Mouse (Mus musculus): ENCODE results near the gene Ago1.

Ago1 gene

DNA sequence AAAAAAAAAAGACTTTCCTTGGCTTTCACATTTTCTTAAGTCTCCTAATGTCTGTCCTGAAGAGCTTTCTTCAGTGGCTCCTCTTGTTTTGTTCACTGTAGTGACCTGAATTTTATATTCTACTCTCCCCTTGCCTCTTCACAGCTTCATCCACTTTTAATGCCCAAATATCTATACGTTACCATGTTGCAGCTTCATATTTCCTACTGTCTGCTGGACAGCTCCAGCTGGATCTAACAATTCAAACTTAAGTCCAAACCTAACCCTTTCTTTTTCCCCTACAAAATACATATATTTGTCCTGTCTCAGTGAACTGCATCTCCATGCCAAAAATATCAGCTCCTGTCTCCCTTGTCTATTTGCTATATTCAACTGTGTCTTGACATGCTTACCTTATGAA is 951 bp upstream of the Ago1 start:
- no peak for DNase-seq

DNA sequence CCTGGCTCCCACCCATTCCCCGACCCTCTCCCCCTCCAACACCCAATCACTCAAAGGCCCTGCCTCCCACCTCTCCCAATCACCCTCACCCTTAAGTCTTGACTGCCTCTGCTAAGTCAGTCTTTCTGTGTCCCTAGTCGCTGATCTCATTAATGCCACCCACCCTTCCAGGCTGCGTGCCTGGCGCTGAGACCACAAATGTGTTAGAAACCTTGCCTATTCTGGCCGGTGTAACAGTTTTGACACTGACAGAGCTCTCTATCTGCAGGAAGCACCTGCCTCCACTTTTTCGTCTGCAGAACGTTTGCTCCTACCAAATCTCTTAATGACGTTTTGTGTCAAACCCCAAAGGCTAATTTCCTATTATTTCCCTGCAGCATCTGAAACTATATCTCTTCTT is 542 bp upstream of the Ago1 start:
- DNase-seq, result no peak

DNA sequence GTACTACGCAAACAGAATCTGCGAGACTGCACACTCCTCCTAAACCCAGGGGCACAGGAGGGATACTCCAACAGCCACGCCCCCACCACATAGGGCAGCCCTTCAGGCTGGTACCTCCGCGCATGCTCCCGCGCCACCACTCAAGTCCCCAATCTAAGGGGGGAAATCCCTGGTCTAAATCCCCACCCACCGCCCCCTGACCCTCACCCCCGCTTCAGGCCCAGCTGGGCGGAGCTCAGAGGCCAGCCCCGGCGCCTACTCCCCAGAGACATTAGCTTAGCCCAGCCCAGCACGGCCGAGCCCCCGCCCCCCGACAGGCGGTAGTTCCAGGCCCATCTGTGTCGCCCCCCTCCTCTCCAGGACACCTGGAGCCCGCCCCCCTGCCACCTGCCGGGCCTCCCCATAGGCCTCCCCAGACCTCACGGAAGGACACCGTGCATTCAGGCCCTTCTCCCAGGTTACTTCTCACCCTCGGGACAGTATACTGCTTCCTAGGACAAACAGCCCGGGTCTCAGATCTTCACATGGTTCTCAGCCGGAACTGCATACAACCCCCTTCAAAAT is 580 bp downstream of the Ago1 start:
- DNase-seq, result peak; percentile 66

DNA sequence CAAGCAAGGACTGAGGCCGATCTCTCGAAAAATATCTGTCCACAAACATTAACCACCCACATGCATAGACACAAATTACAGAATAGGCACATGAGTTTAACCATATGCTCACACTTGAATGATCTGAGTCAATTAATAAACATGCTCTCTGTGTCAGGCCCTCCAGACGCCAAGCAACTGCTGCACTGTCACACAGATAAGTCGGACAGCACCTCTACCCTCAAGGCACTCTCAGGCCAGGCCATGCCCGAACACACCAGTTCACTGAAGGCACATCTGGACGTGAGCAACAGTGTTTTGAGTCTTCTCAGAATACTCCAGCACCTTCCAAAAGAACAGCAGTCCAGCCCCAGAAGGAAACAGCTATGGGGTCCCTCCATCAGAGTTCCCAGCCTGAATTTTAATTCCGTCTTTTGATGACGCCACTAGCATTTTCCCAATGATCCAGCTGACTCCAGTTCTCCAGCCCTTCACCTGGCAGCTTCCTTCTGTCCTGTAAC is 2.1 kb downstream of the Ago1 start:
- DNase-seq, result no peak

DNA sequence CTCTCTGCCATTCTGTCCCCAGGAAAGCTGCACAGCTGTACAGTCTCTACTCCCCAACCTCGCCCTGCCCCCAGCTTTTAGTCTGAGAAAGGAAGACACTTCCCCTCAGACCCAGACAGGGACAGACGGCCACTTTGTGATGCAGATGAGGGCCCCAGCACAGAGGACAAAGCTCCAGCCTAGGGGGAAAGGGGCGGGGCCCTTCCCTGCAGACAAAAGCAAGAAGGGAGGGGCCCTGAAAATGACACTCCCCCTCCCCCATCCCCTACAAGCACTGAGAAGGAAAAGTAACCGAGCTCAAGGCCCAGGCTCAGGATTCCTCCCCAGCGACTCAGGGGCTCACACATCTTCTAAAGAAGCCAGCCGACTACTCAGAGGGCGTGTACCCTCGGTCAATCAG is 2.5 kb downstream of the Ago1 start:
- DNase-seq, result no peak

DNA sequence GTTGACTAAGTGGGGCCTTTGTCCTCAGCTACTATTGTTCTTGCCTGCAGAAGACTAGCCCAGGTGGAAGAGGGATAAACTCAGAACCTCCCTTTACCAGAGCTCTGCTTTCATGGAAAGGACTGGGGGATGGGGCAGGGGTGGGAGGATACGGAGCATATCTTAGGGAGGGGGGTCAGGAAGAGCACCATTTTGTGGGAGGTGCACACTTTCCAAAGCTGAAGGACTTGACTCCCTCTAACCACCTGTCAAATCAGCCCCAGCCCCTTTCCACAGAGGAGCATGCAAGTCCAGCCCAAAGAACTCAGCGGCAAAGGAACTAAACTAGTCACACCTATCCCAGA is 3.5 kb downstream of the Ago1 start:
- no peak for DNase-seq

DNA sequence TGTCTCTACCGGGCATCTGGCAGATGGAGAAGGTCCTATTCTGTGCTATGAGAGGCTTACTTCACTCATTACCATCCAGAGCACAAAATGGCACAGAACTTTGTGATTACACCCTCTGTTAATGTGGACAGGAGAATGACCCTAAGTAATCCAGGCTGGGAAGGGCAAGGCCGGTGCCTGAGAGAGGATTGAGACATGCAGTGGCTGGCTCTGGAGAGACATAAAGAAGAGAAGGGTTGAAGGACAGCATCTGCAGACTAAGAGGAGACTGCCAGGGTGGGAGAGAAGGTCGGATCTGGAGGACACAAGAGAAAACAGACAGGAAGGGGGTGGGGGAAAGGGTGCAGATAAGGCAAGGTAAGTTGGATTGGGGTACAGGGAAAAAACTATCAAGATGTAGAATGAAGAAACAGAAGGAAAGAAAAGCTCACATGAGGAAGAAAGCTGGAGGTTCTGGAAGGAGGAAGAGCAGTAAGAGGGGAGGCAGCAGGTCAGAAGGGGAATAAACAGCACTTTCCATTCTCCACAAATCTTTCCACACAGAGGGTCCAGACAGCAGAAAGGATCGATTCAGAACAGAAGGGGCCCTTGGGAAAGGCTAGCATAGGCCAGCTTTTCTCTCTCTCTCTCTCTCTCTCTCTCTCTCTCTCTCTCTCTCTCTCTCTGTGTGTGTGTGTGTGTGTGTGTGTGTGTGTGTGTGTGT is 4.0 kb downstream of the Ago1 start:
- DNase-seq, result no peak

DNA sequence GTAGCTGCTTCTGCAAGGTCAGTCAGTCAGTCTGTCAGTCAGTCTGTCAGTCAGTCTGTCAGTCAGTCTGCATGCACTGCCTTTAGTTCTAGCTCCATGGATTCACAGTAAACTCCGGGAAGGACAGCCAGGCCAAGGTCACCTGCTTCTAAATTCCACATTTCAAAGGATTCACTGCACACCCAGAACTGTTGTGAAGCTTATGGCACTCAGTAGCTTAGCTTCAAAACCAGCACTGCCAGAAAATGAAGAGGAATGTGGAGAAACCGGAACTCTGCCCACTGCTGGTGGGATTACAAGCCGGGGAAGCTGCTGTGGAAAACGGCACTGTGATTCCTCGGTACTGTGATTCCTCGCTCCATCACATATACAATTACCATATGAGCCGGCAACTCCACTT is 12.9 kb downstream of the Ago1 start:
- no peak for DNase-seq

DNA sequence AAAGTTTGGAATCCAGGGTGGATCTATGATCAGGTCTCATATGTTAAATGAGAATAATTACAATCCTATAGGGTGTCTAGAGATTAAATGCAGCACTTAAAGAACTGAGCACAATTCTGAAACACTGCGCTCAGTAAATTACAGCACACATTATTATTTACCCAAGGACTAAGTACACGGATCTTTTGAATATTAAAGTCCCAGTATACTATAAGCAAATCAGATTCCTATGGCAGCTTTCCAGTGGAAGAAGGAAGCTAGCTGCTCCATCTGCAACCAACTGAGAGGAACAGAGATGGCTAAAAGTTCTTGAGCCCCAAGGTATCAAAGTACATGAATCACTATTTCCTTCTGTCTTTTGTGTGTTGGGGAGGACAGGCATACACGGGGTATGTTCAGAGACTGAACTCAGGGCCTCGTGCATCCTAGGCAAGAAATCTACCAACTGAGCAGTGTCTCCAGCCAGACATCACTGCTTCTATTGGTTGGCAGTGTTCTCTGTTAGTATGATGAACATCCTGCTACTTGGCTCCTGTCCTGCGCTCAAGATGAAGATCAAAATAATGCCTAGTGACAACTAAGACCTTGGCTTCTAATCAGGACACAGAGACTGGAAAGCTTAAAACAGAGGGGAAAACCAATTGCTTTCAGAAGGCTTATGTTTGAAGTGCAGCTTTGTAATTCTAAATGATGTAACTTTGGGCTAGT is 13.7 kb downstream of the Ago1 start:
- no peak for DNase-seq

DNA sequence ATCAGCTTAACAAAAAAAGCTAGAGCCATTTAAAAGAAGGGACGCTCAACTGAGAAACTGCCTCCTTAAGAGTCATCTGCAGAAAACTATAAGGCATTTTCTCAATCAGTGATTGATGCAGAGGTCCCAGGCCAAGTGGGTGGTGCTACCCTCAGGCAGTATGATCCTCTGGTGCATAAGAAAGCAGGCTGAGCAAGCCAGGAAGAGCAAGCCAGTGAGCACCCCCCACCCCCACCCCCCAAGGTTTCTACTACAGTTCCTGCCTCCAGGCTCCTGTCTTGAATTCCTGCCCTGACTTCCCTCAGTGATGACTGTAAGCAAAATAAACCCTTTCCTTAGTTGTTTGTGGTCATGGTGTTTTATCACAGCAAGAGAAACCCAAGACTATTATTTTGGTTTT is 18.1 kb downstream of the Ago1 start:
- DNase-seq, result no peak

DNA sequence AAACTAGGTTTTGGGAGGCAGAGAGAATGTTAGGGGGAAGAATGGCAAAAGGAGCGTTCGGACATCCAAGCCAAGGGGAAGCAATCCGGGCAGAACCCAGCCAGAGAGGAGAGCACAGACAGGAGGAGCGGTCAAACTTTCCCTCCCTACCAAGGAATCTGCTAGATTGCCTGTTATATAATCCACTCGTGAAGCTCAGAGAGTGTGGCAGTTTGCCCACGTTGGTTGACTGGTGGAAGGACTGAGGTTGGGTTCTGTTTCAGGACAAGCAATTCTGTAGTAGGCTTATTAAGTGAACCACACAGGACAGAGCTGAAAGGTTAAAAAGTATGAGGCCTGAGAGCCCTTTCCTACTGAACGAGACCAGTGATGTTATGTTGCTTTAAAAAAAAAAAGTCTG is 21.3 kb downstream of the Ago1 start:
- no peak for DNase-seq

DNA sequence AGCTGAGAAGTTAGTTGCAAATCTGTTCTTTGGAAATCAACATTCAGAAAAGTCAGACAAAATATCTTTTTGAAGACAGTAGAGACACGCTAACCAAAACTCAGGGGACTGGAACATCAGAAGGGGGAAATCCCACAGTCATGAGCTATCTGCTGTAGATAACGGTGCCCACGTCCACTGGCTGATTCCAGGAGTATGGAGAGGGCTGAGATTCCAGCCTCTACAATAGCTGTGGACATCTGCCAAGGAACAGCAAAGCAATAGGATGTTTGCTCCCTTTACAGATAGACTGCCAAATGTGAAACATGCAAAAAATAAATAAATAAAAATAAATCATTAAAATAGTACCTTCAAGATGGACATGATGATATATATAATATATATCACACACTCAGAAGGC is 23.9 kb downstream of the Ago1 start:
- no peak for DNase-seq

DNA sequence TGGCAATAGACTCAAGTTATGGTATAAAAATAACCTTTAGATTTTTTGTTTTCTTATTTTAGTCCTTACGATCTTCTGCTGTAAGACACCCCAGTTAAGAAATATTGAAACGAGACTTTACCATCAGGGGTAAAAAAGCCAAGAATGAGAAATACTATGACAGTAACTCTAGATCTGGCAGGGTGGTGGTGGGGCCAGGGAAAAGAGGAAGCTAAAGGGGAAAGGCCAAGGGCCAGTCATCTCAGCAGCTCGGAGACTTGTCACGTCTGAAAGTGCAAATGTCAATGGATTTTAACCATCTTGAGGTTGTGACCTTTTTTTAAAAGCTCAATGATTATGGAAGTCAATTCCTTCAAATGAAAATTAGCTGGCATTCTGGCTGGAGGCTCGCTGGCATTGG is 30.1 kb downstream of the Ago1 start:
- DNase-seq, result no peak

DNA sequence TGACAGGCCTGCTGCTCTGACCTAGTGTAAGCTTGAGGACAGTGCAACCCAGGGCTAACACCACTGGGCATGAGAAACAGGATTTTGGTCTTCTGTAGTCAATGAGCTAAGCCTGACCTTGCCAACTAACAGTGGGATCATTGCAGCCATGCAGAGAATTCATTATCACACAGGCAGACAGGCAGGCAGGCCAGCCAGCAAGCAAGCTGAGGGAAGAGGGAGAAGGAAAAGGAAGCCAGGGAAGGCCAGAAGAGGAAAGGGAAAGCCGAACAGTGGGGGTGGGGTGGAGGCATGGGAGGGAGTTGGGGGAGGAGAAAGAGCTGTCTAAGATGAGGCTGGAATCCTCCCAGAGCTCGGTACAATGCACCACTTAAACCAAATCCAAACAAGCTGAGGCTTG is 32.1 kb downstream of the Ago1 start:
- no peak for DNase-seq

DNA sequence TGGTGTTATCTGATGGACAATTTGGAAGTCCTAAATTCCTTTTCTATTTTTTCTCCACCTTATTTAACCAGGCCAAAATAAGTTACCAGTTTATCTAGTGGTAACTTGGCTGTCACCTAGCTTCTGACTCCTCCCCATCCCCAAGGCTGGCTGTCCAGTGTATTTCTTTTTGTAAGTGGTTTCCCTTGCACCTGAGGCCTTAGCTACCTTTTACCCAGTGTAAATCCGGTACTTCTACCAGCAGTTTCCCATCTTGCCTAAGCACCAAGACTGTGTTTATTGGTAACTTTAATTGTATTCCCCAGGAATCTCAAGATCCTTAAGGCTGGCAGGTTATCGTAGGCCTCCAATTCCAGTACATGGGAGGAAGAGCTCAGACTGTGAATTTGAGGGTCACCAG is 34.3 kb downstream of the Ago1 start:
- DNase-seq, result no peak

DNA sequence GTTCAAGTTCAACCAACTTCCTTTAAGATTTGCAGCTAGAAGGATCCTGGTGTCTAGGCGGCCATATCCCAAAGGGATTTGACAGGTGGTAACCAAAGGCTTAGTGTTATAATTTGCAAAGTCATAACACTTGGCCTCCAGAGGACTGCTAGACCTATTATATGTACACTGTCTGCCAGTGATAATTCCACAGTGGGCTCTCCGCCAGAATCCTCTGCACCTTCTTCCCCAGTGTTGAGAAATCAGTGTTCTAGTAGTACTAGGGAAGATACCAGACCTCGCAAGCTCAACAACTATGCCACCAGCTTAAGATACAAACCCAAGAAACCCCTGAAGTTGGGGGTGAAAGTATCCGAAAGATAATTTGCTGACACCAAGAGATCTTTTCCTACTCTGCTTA is 35.2 kb downstream of the Ago1 start:
- no peak for DNase-seq

DNA sequence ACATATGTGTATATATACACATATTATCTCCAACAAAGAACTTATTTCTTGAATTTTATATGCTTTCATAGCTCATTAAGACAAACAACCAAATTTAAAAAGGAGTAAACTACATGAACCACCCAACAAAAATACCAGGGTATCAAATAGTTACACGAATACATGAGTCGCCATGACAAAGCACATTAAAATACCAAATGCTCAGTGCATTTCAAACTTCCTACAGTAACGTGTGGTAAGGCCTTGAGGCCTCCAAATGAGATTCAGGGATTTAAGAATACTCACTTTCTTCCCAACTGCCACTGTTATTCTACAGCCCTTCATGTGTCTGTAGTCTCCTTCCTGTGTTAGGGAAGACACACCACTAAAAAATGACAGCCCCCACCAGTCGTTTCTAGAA is 36.6 kb downstream of the Ago1 start:
- no peak for DNase-seq

DNA sequence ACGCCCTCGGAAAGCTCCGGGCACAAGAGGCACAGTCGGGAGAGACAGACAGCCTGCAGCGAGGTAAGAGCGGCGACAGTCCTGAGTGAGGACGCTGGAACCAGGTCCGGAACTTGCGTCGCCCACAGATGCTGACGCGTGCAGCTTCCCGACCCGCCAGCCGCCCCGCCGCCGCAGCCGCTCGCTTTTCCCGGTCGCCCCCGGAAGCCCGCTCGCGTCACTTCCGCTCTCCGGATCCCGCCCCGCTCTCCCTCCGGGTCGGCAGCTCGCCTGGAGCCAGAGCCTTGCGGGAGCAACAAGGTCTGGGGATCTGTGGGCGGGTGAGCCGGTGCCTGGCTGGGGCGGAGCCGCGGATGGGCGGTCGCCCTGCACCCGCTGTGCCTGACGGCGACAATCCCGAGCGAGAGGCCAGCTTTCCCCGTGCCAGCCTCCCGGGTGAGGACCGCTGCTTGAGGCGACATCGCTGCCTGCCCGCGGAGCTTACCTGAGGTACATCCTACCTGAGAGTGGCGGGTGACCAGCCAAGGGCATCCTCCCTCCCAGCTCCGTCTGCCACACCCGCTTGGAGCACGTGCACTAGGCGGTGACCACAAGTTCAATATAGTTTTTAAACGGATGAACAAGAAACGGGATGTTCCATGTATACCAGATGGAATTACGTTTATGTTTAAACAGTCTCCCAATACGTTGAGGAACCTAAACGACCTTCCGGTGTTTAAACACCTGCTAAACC is 38.9 kb downstream of the Ago1 start, which contains the start of gene Ago3:
Gene Ago3 (minus strand): TSS at position 210 of the 733 bp plus-strand sequence.
- DNase-seq, result peak; percentile 93

DNA sequence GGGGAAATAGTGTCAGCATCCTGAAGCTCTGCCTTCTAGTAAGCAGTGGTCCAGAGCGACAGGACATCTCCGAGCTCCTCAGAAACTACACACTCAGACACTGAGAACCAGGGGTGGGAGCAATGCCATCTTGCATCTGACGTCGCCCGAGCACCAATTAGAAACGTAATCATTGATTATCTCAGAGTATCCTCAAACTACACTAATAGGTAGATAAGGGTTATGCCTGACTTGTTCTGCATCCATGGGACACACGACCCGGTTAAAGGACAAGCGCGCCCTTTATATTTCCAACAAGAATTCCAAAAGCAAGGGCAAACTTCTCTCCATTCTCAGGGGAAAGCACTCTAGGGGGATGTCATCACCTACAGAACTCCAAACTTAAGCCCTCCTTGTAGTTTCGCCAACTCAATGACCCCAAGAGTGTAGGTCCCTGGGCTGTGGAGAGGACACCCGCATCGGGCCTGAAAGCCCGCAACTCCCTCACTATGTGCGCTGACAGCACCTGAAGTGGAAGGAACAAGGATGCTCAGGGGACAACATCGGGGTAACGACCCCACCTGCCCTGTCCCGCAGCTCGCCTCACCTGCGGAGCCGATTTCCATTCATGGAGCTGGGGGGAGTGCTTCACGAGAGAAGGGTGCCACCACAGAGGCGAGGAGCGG is 39.6 kb downstream of the Ago1 start:
- no peak for DNase-seq

DNA sequence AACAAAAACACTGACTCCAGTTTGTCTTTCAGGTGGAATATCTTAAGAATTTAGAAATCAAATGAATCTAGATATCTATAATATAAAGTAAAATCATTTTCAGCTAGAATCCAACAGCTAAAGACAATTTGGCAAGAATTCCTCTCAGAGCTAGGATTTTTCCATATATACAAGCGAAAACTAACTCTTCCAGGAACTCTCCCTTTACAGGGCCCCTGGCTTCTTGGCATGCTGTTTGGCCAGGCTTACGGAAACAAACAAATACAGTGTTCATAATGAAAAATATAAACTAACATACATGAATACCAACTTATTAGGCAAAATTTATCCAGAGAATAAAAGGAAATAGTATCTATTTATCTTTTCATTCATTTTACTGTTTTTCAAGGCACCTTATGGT is 44.5 kb downstream of the Ago1 start:
- DNase-seq, result no peak

DNA sequence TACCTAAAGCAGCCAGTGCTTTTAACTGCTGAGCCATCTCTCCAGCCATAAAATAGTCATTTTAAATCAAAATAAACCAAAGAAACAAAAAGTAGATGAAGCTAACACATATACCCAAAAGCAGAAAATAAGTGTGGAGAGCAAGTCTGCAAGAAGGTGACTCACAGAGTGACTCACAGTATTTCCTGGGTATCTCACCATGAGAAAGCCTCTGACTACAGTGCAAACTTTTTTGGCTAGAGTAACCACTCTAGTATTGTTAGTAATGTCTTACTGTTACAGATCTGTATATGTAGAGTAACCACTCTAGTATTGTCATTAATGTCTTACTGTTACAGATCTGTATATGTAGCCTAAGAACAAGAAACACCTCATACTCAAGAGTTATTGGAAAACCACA is 52.7 kb downstream of the Ago1 start:
- no peak for DNase-seq

DNA sequence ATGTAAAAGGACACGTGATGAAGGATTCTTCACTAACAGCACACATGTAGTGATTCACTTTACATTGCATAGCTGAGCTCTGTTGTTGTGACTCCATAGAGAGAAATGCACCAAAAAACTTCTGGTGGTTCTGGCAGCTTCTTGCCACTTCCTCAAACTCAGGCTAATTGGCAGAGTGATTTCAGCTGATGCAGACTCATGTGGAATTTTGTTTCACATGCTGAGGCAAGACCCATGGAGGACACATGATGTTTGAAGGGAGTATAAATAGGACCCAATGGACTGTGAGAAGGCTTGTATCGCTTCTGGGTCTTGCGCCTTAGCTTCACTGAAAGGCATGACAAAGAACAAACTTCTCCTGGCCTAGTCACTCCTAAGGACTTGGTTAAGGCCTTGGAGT is 55.9 kb downstream of the Ago1 start:
- no peak for DNase-seq

All from kidney, adult 9 months (tissue).